Mouse (Mus musculus) hematopoietic multipotent progenitor cell, adult 10-12 weeks (in vitro differentiated cells): ENCODE data around the gene Napepld. TPM values are rescaled to one million over a fixed set of nuclear protein-coding genes. Genes with fewer than 3 reads are reported as not detected.

Experiments
- polyA plus RNA-seq: library from polyadenylated mRNA; stranded (reverse); fragments of >175 nt; gene quantifications from 2 replicates; pipeline ENCODE4 v1.2.3, GENCODE M21; 2012; ENCODE audit warnings: low replicate concordance

Gene Napepld
- polyA plus RNA-seq, result 0.64 and 0.77 TPM in 2 replicates

DNA sequence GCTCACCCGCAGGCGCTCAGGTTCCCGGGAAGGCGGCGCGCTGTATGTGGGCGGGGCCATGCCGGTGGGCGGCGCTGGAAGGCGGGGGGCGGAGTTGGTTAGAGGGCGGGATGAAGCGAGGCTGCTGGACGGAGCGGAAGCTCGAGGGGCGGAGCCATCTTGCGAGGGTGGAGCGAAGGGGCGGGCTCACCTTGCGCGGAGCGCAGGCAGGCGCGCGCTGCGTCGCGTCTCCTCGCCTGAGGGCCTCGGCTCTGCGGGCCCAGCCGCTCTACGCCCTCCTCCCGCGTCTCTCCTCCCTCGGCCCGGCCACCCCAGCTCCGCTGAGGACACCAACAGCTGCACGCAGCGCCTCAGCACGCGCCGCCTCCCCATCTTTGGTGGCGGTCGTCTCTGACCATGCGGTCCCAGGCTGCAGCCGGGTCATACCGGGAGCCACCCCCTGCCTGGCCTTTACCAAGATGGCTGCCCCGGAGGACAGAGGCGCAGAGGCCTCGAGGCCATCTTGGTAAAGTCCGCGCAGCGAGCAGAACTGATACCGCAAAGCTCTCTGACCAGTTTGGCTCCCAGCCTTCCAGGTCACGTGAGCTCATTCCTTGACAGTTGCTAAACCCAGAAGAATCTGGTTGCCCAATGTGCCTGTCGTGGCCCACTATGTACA is at the start of gene Napepld:
Gene Napepld, minus strand, starts transcription at position 46 of the 658 bp plus-strand sequence.

GRCm38 (mm10) chr5:21736956-21737585 is 35.9 kb upstream of the Napepld start, which contains the start of gene Pmpcb:
Gene Pmpcb (plus strand): TSS chr5:21737141.

DNA sequence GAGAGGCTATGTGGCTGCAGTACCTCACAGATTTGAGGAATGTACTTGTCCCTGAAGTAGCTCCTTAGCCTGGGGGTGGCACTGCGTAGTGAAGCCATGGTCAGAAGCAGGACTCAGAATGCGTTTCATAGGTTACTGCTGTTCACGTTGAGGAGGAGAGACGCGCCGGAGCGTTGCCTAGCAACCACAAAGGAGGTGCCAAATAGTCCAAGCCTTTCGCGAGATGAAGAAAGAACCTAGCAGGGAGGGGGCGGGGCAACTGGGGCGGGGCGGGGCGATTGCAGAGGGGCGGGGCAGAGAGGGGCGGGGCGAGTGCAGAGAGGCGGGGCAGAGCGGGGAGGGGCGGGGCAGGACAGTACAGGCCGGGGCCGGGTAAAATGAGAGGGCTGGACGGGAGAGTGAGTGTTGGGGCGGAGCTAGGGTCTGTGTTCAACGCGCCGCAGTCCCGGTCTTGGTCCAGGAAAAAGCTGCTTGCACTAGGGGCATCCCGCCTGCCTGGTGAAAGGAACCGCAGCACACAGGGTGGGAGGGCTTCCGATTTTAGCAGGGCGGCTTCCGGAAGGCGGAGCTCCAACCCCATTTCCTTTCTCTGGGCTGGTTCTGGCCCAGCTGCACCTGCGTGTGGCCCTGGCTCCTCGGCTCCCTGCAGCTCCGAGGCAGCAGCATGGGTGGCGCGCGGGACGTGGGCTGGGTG is 55.6 kb downstream of the Napepld start, which contains the start of the genes Fbxl13 and Armc10:
Gene Fbxl13, minus strand, starts transcription at position 196 of the 694 bp plus-strand sequence.
Gene Armc10, plus strand, starts transcription at position 375 of the 694 bp plus-strand sequence.

Other genes with a start within 250 kb of the Napepld start
- not detected in 2 replicates for gene Lrrc17, start 157.8 kb downstream of the Napepld start, polyA plus RNA-seq
- not detected in 2 replicates for gene Fbxl13, start 55.8 kb downstream of the Napepld start, polyA plus RNA-seq
- 31.5 and 68.6 TPM in 2 replicates for gene Armc10, start 55.6 kb downstream of the Napepld start, polyA plus RNA-seq
- gene Pmpcb, start 35.7 kb upstream of the Napepld start, polyA plus RNA-seq, result 16.0 and 21.1 TPM in 2 replicates
- 30.6 and 58.4 TPM in 2 replicates for gene Dnajc2, start 83.9 kb upstream of the Napepld start, polyA plus RNA-seq
- 3.1 and 9.3 TPM in 2 replicates for gene Psmc2, start 83.9 kb upstream of the Napepld start, polyA plus RNA-seq
- not detected in 2 replicates for gene Slc26a5, start 164.2 kb upstream of the Napepld start, polyA plus RNA-seq